Mouse (Mus musculus) embryo, embryonic 9.5 days (tissue): ENCODE measurements around the gene Suz12.
A peak's percentile ranks its signal among the peaks of the same experiment; 100 is the strongest.
"Not testable (repeated sequence)": the region's sequence is repeated elsewhere in the genome, so short reads cannot be mapped to it uniquely, and the experiment has no call there.

ENCODE experiments used
- DNase-seq: peaks from one replicate; pipeline ENCODE4 v3.0.0-alpha.2; 2017; ENCODE audit errors: extremely low spot score

The Suz12 gene

DNA sequence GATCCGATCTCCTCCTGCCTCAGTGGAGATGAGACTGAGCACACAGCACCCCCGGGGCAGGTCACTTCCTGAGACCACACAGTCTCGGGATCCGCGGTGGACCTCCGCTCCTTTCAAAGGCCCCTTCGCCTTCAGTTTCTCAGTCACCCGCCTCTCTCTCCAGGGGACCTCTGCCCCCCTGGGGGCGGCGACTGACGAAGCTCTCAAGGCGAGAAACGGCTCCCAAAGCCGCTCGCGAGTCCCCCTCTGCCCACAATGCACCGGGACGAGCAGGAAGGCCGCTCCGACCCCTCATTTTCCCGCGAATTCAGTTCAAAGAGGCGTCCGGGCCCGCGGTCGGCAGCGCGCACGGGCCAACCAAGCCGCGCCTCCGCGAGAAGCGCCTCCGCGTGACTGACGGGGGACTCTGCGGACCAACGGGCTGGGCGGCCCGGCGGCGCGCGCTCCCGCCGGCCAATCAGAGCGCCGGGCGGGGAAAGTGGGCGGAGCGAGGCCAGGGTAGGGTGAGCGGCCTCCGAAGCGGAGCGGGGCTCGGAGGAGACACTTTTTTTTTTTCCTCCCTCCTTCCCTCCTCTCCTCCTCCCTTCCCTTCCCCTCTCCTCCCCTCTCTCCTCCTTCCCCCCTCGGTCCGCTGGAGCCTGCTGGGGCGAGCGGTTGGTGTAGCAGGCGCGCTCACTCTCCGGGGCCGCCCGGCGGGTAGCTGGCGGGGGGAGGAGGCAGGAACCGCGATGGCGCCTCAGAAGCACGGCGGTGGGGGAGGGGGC lies at the start of gene Suz12:
Gene Suz12, plus strand, starts transcription at position 515 of the 764 bp plus-strand sequence.
- peak; percentile 98 for DNase-seq

GRCm38 (mm10) chr11:79943136-79943535 lies 49.8 kb upstream of the Suz12 start:
- DNase-seq = no peak

GRCm38 (mm10) chr11:79943601-79944000 lies 49.3 kb upstream of the Suz12 start:
- DNase-seq = no peak

GRCm38 (mm10) chr11:79947265-79947664 lies 45.6 kb upstream of the Suz12 start:
- DNase-seq = no peak

GRCm38 (mm10) chr11:79961346-79962124 lies 31.4 kb upstream of the Suz12 start:
- no peak for DNase-seq

DNA sequence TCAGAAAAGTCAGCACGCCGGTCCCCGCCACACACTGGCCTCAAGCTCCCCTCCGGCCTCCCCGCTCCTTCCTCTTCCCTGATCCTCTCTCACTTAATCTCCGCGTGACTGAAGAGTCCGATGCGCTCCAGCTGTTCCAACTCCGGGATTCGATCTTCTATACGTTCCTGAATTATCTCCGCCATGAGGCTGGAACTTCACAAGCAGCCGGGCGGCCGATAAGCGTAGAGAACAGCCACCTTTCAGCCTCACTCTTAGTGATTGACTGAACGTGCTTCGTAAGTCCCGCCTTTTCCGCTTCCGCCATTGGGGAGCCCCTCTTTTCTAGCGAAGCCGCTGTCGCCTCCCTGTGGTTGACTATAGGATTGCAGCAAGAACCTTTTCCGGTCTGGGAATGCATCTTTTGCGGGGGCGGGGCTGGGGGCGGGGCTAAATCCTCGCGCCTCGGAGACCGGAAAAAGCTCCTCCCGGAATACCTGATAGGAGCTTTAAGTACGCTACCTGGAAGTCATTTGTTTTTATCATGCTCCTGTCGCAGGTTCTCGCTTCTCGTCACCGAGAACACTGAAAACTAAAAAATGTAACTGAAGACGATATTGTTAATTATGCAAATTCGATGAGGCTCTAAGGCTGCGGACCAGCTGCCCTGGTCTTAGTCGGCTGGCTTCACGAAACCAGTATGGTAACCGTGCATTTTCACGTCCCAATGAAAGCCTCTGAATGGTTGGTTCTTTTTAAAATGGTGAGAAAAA lies 30.6 kb upstream of the Suz12 start, which contains the start of gene Utp6:
Gene Utp6, minus strand, starts transcription at position 266 of the 752 bp plus-strand sequence.
- peak; percentile 100 for DNase-seq

GRCm38 (mm10) chr11:79962877-79963183 lies 30.1 kb upstream of the Suz12 start:
- no peak for DNase-seq

DNA sequence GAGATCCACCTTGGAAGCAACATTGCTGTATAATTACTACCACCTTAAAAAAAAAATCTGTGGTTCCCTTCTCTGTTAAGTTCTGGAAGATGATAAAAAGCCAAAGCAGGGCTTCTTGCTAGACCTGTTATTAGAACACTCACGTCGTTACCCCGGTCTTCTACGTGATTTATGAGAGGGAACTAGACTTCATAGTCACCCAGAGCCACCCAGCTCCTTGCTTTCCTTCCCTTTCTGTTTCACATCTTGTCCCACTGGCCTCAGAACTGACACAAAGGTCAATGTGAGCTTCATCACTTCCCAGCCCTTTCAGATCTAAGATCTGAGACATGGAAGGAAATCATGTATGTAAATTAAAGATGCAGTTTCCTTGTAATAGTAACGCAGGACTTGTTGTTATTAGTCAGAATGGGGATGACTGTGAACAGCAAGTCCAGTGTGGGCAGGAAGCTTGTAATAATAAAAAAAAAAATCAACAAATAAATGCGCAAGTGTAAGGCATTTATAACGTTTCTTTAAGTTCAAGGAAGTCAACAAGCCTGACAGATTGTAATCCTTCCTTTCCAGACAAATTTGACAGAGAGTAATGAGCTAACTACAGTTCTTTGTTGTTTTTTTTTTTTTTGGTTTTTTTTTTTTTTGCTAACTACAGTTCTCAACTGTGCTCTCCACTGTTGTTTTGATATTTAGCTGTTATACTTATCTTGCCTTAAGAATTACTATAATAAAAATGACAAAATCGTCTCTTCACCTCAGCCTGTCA lies 29.5 kb upstream of the Suz12 start:
- DNase-seq = peak; percentile 9

- no peak for DNase-seq
Measured at GRCm38 (mm10) chr11:79965896-79966295, 27.0 kb upstream of the Suz12 start.

GRCm38 (mm10) chr11:79967752-79968151 lies 25.2 kb upstream of the Suz12 start:
- DNase-seq = no peak

GRCm38 (mm10) chr11:79973133-79973532 lies 19.8 kb upstream of the Suz12 start:
- no peak for DNase-seq

DNA sequence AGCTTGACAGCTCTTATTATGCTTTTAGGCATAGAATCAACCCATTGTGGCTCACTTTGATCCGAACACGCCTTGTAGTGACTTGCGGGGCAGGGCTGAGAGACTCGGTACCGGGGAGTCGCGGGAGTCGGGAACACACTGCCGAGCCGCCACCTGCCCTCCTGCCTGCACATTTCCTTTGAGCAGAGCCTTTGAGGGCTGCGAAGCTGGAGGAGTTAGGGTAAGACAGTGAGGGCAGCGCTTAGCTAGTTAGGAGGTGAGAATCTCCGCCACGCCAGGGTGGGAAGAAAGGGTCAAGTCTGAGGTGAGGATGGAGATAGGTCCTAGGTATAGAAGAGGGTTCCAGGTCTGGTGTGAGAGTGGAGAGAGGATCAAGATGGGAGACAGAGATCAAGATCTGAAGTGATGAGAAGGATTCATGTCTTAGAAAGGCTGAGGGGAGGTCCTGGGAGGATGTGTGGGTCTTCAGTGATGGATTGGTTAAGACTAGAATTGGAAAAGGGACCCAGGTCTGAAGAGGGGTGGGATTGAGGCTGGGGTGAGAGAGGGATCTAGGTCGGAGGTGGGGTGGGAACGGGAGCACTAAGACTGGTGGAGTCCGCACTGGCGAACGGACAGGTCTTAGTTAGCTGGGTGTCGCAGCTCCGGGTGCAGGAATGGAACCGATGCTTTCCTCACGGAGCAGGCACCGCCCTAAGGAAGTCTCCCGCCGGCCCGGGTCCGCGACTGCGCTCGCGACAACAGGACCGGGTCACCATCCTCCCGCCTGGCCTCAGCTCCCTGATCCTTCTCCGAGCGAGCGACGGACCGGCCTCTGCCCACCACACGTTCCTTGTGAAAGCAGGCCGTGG lies 19.1 kb upstream of the Suz12 start:
- DNase-seq = peak; percentile 69

DNA sequence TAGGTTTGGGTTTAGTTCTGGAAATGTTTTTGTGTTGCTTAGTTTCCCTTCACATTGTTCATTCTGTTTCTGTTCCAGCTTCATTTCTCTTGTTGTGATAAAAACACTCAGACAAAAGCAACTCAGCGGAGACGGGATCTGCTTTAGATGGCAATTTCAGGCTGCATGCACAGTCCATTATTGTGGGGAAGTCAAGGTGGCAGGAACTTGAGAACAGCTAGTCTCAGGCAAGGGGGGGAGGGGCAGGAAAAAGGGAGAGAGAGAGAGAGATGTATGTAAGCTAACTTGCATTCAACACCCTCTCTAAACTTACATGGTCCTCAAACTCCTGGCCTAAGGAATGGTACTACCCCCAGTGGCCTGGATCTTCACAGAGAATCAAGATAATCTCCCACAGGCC lies 17.5 kb upstream of the Suz12 start:
- DNase-seq = no peak

- no peak for DNase-seq
Measured at GRCm38 (mm10) chr11:79976222-79976621, 16.7 kb upstream of the Suz12 start.

GRCm38 (mm10) chr11:79976645-79977044 lies 16.3 kb upstream of the Suz12 start:
- DNase-seq = not testable (repeated sequence)

- not testable (repeated sequence) for DNase-seq
Measured at GRCm38 (mm10) chr11:79977061-79977460, 15.8 kb upstream of the Suz12 start.

DNA sequence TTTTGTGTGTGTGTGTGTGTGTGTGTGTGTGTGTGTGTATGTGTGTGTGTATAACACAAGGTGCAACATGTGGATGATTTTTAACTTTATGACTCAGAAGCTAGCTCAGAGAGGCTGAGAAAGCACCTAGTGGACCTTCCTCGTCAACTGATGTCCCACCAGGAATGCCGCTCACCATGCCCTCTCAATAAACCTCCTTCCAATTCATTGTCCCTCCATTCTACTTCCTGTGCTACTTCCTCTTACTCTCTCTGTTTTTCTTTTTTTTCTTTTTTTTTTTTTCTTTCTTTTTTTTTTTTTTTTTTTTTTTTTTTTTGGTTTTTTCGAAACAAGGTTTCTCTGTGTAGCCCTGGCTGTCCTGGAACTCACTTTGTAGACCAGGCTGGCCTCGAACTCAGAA lies 15.2 kb upstream of the Suz12 start:
- not testable (repeated sequence) for DNase-seq

GRCm38 (mm10) chr11:79986886-79987285 lies 6.0 kb upstream of the Suz12 start:
- no peak for DNase-seq

DNA sequence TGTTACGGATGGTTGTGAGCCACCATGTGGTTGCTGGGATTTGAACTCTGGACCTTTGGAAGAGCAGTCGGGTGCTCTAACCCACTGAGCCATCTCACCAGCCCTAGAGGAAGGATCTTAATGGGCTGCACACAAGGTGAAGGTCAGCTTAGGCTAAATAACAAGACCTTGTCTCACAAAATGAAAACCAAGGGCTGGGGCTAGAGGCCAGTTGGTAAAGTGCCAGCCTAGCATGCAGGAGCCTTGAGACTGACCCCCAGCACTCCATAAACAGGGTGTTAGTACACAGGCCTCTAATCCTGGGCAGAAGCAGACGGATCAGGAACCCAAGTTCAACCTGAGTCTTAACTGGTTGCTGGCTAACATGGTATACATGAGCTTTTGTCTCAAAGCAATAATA lies 5.0 kb upstream of the Suz12 start:
- DNase-seq = no peak

GRCm38 (mm10) chr11:79990120-79990519 lies 2.8 kb upstream of the Suz12 start:
- DNase-seq = no peak

GRCm38 (mm10) chr11:79991600-79991999 lies 1.3 kb upstream of the Suz12 start:
- no peak for DNase-seq
